Mouse (Mus musculus): Measurements from ENCODE around the gene Usp6nl. TPM values are rescaled to one million over a fixed set of nuclear protein-coding genes. Genes with fewer than 3 reads are reported as not detected.

The Usp6nl gene
- polyA plus RNA-seq, 1 experiment from 2014 or later, result 2.7 TPM

DNA sequence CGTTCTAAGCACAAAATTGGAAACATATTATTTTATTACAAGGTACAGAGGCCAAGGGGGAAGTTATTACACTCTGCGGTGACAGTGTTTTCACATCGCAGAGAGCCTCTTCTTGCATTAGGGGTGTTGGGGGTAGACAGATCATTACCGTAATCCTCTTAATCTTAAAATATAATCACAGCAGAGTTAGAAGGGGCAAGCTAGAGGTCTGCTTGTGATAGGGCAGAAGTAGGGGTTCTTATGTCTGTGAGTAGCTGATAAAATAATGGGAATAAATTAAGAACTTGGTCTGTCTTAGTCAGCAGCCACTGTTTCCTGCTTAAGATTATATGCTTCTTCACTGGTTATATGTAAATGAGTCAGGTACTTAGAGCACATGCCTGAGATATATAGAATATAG is 30.6 kb downstream of the Usp6nl start:
- no peaks in the 10 kb centered on the region for H3K36me3 ChIP-seq (ENCODE audit: control insufficient read depth, insufficient read depth)
- H3K27ac ChIP-seq (ENCODE audit: low read length), result no peak overlapping the region
- peaks cover 9% of the 10 kb centered on the region for H3K4me1 ChIP-seq (ENCODE audit: control insufficient read depth, low read depth, low read length)
- WGBS (ENCODE audit: insufficient replicate concordance), result 32% methylated on average over 4 of the region's 4 CpGs
- no peaks in the 10 kb centered on the region for H3K27me3 ChIP-seq (ENCODE audit: control insufficient read depth, insufficient read depth, low read depth, low read length)
- ATAC-seq (ENCODE audit: low read depth), result peak; percentile 16; the same call in 1 of the 2 replicates
- no peak overlapping the region for H3K9ac ChIP-seq (ENCODE audit: low read depth, low read length)
- no peak overlapping the region for H3K4me3 ChIP-seq (ENCODE audit: low read depth, low read length)
- H3K4me2 ChIP-seq (ENCODE audit: low read depth, low read length), result peak overlapping the region; percentile 12; the same call in 1 of the 2 replicates
- no peaks in the 10 kb centered on the region for H3K9me3 ChIP-seq (replicated peaks; ENCODE audit: control insufficient read depth, low read length)

DNA sequence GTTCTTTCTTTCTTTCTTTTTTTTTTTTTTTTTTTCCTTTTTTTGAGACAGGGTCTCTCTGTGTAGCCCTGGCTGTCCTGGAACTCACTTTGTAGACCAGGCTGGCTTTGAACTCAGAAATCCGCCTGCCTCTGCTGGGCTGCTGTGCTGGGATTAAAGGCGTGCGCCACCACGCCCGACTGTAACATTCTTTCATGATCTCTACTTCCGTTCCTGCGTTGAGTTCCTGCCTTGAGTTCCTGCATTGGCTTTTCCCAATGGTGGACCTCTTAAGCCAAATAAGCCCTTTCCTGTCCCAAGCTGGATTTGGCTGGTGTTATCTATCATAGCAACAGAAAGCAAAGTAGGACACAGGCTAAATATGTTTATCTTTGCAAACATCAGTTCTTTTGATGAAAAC is 34.8 kb downstream of the Usp6nl start:
- Histone ChIP-seq H3K27ac (ENCODE audit: low read length) (no peak overlapping the region), H3K4me2 (ENCODE audit: low read depth, low read length) (no peak overlapping the region), H3K27me3 (ENCODE audit: control insufficient read depth, insufficient read depth, low read depth, low read length) (no peaks in the 10 kb centered on the region), H3K4me3 (ENCODE audit: low read depth, low read length) (no peak overlapping the region), H3K9me3 (replicated peaks; ENCODE audit: control insufficient read depth, low read length) (no peaks in the 10 kb centered on the region), H3K9ac (ENCODE audit: low read depth, low read length) (no peak overlapping the region), H3K36me3 (ENCODE audit: control insufficient read depth, insufficient read depth) (no peaks in the 10 kb centered on the region), H3K4me1 (ENCODE audit: control insufficient read depth, low read depth, low read length) (peaks cover 11% of the 10 kb centered on the region)
- no peak for ATAC-seq (ENCODE audit: low read depth)
- WGBS (ENCODE audit: insufficient replicate concordance), result 89% methylated on average over 7 of the region's 7 CpGs

DNA sequence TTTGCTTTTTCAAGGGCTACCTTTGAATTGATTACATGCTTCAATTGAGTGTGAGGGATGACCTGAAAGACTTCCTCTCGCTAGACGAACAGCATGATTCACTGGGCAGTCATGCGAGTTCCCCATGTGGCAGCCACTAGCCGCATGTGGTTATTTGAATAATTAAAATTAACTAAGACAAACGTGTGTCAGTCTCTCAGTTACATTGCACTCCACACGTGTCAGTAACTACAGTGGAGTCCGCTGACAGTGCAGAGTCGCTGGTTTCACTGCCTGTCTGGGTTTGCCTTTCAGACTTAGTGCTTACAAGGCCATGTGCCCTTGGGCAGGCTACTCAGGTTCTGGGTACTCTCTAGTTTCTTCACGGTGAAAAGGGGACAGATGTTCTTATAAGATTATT is 37.2 kb downstream of the Usp6nl start:
- Histone ChIP-seq H3K36me3 (ENCODE audit: control insufficient read depth, insufficient read depth) (no peaks in the 10 kb centered on the region), H3K27ac (ENCODE audit: low read length) (no peak overlapping the region), H3K4me3 (ENCODE audit: low read depth, low read length) (no peak overlapping the region), H3K9ac (ENCODE audit: low read depth, low read length) (no peak overlapping the region), H3K4me2 (ENCODE audit: low read depth, low read length) (no peak overlapping the region), H3K27me3 (ENCODE audit: control insufficient read depth, insufficient read depth, low read depth, low read length) (no peaks in the 10 kb centered on the region), H3K4me1 (ENCODE audit: control insufficient read depth, low read depth, low read length) (peaks cover 5% of the 10 kb centered on the region; the same call in 1 of the 2 replicates), H3K9me3 (replicated peaks; ENCODE audit: control insufficient read depth, low read length) (no peaks in the 10 kb centered on the region)
- WGBS (ENCODE audit: insufficient replicate concordance), result 61% methylated on average over 9 of the region's 9 CpGs
- ATAC-seq (ENCODE audit: low read depth), result no peak

DNA sequence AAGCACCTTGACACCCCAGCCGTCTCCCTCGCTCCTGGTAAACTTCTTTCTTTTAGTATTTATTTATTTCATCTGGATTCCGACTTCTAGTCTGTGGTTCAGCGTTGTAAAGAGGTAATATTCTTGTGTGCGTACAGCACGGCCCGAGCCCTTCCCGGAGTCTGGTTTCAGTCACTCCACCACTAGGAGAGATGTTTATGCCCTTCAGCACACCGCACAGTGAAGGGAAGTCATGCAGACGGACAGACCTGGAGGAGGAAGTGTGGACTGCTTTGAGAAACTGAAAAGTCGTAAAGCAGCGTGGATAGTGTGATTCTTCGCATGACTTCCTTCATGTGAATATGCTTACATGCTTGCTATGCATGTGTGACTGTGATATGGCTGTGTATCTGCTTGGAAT is 40.7 kb downstream of the Usp6nl start:
- Histone ChIP-seq H3K4me2 (ENCODE audit: low read depth, low read length) (no peak overlapping the region), H3K27ac (ENCODE audit: low read length) (no peak overlapping the region), H3K4me1 (ENCODE audit: control insufficient read depth, low read depth, low read length) (peaks cover 5% of the 10 kb centered on the region), H3K36me3 (ENCODE audit: control insufficient read depth, insufficient read depth) (no peaks in the 10 kb centered on the region), H3K9ac (ENCODE audit: low read depth, low read length) (no peak overlapping the region), H3K9me3 (replicated peaks; ENCODE audit: control insufficient read depth, low read length) (no peaks in the 10 kb centered on the region), H3K27me3 (ENCODE audit: control insufficient read depth, insufficient read depth, low read depth, low read length) (no peaks in the 10 kb centered on the region), H3K4me3 (ENCODE audit: low read depth, low read length) (no peak overlapping the region)
- ATAC-seq (ENCODE audit: low read depth), result no peak
- WGBS (ENCODE audit: insufficient replicate concordance), result 41% methylated on average over 13 of the region's 13 CpGs

DNA sequence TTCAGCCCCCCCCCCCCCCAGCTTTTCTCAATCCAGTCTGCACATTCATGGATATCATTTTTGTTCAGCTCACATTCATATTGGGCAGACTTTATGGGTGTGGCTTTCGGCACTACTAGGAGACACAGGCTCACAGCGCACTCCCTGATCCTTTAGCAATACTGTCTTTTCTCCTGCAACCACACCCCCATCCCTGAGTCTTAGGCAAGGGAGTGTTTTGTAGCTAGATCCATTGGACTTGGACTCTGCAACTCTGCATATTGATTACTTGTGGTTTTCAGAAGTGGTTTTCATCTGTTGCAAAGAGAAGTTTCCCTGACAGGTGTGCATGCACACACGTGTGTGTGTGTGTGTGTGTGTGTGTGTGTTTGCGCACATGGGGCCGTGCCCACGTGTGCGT is 41.5 kb downstream of the Usp6nl start:
- no peaks in the 10 kb centered on the region for H3K9me3 ChIP-seq (replicated peaks; ENCODE audit: control insufficient read depth, low read length)
- 0 out of 2 replicates have a peak, but pooled peaks have one; percentile 16 for ATAC-seq (ENCODE audit: low read depth)
- 73% methylated on average over 7 of the region's 7 CpGs for WGBS (ENCODE audit: insufficient replicate concordance)
- 0 out of 2 replicates have a peak overlapping the region, but pooled peaks have one; percentile 7 for H3K4me2 ChIP-seq (ENCODE audit: low read depth, low read length)
- peaks cover 9% of the 10 kb centered on the region for H3K4me1 ChIP-seq (ENCODE audit: control insufficient read depth, low read depth, low read length)
- H3K4me3 ChIP-seq (ENCODE audit: low read depth, low read length), result no peak overlapping the region
- H3K27ac ChIP-seq (ENCODE audit: low read length), result no peak overlapping the region
- H3K27me3 ChIP-seq (ENCODE audit: control insufficient read depth, insufficient read depth, low read depth, low read length), result no peaks in the 10 kb centered on the region
- no peak overlapping the region for H3K9ac ChIP-seq (ENCODE audit: low read depth, low read length)
- H3K36me3 ChIP-seq (ENCODE audit: control insufficient read depth, insufficient read depth), result no peaks in the 10 kb centered on the region

DNA sequence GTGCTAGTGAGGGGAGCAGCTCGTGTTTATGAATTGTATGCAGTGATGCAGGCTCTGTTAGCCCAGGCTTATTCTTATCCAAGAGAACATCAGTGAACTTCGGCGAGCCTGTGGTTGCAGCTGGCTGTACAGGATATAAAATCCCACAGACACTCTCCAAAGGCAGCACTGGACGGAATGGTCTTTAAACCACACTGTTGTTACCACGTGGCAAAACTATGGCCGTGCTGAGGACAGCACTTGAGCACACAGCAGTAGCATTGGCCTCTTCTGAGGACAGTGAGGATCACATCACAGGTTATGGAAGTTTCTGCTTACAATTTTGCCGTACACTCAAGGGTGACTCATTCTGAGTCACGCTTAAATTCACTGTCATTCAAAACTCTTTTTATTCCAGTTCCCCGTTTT is 44.1 kb downstream of the Usp6nl start:
- Histone ChIP-seq H3K9ac (ENCODE audit: low read depth, low read length) (no peak overlapping the region), H3K4me1 (ENCODE audit: control insufficient read depth, low read depth, low read length) (peaks cover 9% of the 10 kb centered on the region), H3K4me2 (ENCODE audit: low read depth, low read length) (no peak overlapping the region), H3K27ac (ENCODE audit: low read length) (no peak overlapping the region), H3K4me3 (ENCODE audit: low read depth, low read length) (no peak overlapping the region), H3K36me3 (ENCODE audit: control insufficient read depth, insufficient read depth) (no peaks in the 10 kb centered on the region), H3K9me3 (replicated peaks; ENCODE audit: control insufficient read depth, low read length) (no peaks in the 10 kb centered on the region), H3K27me3 (ENCODE audit: control insufficient read depth, insufficient read depth, low read depth, low read length) (no peaks in the 10 kb centered on the region)
- WGBS (ENCODE audit: insufficient replicate concordance), result 22% methylated on average over 9 of the region's 9 CpGs
- peak; percentile 32 for ATAC-seq (ENCODE audit: low read depth)

DNA sequence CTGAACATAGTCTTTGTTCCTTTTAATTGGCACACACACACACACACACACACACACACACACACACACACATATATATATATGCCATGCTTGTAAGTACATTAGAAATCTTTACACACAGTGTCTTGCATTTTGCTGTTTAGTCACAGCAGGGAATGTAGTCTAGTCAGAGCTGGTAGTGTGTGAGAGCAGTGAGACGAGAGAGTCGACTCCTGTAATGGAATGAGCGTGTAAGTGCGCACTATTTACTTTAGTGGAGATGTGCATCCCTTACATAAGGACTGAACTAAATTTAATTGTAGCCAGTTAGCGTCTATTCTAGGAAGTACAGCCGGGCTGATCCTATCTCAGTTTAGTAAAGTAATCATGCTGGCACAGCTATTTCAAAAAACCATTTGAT is 44.5 kb downstream of the Usp6nl start:
- no peak overlapping the region for H3K9ac ChIP-seq (ENCODE audit: low read depth, low read length)
- no peak overlapping the region for H3K27ac ChIP-seq (ENCODE audit: low read length)
- no peak overlapping the region for H3K4me3 ChIP-seq (ENCODE audit: low read depth, low read length)
- H3K4me1 ChIP-seq (ENCODE audit: control insufficient read depth, low read depth, low read length), result peaks cover 9% of the 10 kb centered on the region
- H3K27me3 ChIP-seq (ENCODE audit: control insufficient read depth, insufficient read depth, low read depth, low read length), result no peaks in the 10 kb centered on the region
- H3K36me3 ChIP-seq (ENCODE audit: control insufficient read depth, insufficient read depth), result no peaks in the 10 kb centered on the region
- H3K4me2 ChIP-seq (ENCODE audit: low read depth, low read length), result no peak overlapping the region
- ATAC-seq (ENCODE audit: low read depth), result no peak
- 67% methylated on average over 6 of the region's 6 CpGs for WGBS (ENCODE audit: insufficient replicate concordance)
- no peaks in the 10 kb centered on the region for H3K9me3 ChIP-seq (replicated peaks; ENCODE audit: control insufficient read depth, low read length)

DNA sequence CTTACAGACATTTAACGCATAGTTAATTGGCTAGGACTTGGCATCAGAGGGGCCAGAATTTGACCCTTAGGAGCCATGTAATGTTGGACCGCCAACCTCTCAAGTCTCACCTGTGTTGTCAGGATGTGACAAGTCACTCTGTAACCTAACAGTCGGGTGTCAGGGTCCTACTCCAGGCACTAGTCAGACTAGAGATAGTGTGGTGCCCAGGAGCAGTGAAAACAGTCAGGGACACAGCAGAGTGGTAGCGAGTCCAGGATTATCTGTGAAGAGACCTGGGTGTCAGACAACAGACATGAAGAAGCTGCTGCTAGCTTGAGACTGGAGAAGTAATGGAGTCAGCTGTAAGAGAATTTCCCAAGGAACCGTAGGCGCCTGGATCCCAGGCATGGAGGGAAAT is 45.0 kb downstream of the Usp6nl start:
- Histone ChIP-seq H3K4me1 (ENCODE audit: control insufficient read depth, low read depth, low read length) (peaks cover 6% of the 10 kb centered on the region), H3K9ac (ENCODE audit: low read depth, low read length) (no peak overlapping the region), H3K9me3 (replicated peaks; ENCODE audit: control insufficient read depth, low read length) (no peaks in the 10 kb centered on the region), H3K4me3 (ENCODE audit: low read depth, low read length) (no peak overlapping the region), H3K36me3 (ENCODE audit: control insufficient read depth, insufficient read depth) (no peaks in the 10 kb centered on the region), H3K27ac (ENCODE audit: low read length) (no peak overlapping the region), H3K27me3 (ENCODE audit: control insufficient read depth, insufficient read depth, low read depth, low read length) (no peaks in the 10 kb centered on the region), H3K4me2 (ENCODE audit: low read depth, low read length) (no peak overlapping the region)
- WGBS (ENCODE audit: insufficient replicate concordance), result 76% methylated on average over 6 of the region's 6 CpGs
- no peak for ATAC-seq (ENCODE audit: low read depth)

DNA sequence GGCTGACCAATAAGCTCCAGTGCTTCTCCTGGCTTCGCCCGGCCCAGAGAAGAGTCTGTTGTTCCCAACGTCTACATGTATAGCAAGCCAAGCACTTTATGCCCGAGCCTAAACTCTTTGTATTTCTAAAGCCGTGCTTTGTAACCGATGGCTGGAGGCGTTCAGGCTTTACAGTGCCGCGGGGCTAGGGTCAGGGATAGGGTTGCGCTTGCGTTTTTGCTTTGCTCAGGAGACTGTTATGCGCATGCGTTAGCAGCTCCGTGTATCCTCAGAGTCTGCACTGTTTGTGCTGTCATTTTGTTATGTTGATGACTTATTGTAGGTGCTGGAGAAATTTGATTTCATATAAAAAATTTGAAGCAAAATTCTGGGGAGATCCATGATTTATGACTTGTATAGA is 51.7 kb downstream of the Usp6nl start:
- no peak for ATAC-seq (ENCODE audit: low read depth)
- Histone ChIP-seq H3K9ac (ENCODE audit: low read depth, low read length) (no peak overlapping the region), H3K9me3 (replicated peaks; ENCODE audit: control insufficient read depth, low read length) (no peaks in the 10 kb centered on the region), H3K4me3 (ENCODE audit: low read depth, low read length) (no peak overlapping the region), H3K4me2 (ENCODE audit: low read depth, low read length) (no peak overlapping the region), H3K27me3 (ENCODE audit: control insufficient read depth, insufficient read depth, low read depth, low read length) (no peaks in the 10 kb centered on the region), H3K4me1 (ENCODE audit: control insufficient read depth, low read depth, low read length) (peaks cover 12% of the 10 kb centered on the region), H3K36me3 (ENCODE audit: control insufficient read depth, insufficient read depth) (no peaks in the 10 kb centered on the region), H3K27ac (ENCODE audit: low read length) (no peak overlapping the region)
- WGBS (ENCODE audit: insufficient replicate concordance), result 89% methylated on average over 14 of the region's 14 CpGs

Data from liver, embryonic 16.5 days (tissue).